ENCODE assay signal across 22 mouse cellular contexts in genomic region chr2:38295939-38296338, GRCm38 (mm10). TPM values are rescaled to one million over a fixed set of nuclear protein-coding genes. Genes with fewer than 3 reads are reported as not detected.
"Had no signal": no experiment of that assay in that cellular context is flagged by ENCODE, and none has a peak within 500 bp of the region (broad histone marks: within the 10 kb centered on the region; RNA-seq: fewer than 3 reads in every experiment).

No protein-coding gene starts in this region.

- H3K27ac ChIP-seq: liver, embryonic 15.5 days; lung, embryonic 15.5 days; midbrain, embryonic 13.5 days; midbrain, embryonic 15.5 days; neural tube, embryonic 12.5 days had no signal

- DNase-seq: liver, postnatal 0 days; lung, adult 2 months; lung, postnatal 14 days; lung, postnatal 4 days; retina, postnatal 1 day; right cerebral cortex, adult 18-20 months; right cerebral cortex, postnatal 25 days; right cerebral cortex, postnatal 4 days; spleen, adult 18-20 months; thymus, adult 18-20 months; thymus, postnatal 14 days; thymus, postnatal 36 days had no signal

- H3K36me3 ChIP-seq: liver, embryonic 15.5 days; lung, embryonic 15.5 days; midbrain, embryonic 13.5 days; midbrain, embryonic 15.5 days; neural tube, embryonic 12.5 days had no signal

- ATAC-seq: liver, postnatal 0 days; lung, postnatal 0 days; midbrain, embryonic 13.5 days; midbrain, embryonic 15.5 days had no signal

- H3K4me3 ChIP-seq: liver, embryonic 15.5 days; lung, embryonic 15.5 days; megakaryocyte, embryonic 14.5 days; midbrain, embryonic 13.5 days; midbrain, embryonic 15.5 days; neural tube, embryonic 12.5 days had no signal

RNA-seq across cellular contexts. Expression of gene Lhx2, which starts 43.1 kb away (rescaled TPM):
- total RNA-seq: monocyte, adult 5-6 weeks; neutrophil, adult 5-6 weeks had no signal
- polyA plus RNA-seq: lung, adult 2 months; lung, embryonic 15.5 days; lung, postnatal 0 days; stomach, embryonic 14.5 days had no signal
